ENCODE assay signal across 13 mouse cellular contexts in genomic region chr15:57542630-57543029, GRCm38 (mm10).
DNase-seq lines count a peak whose midpoint lies in the region; ATAC-seq lines count a peak whose summit lies in the region.
"Had no signal": no experiment of that assay in that cellular context is flagged by ENCODE, and none has a peak within 500 bp of the region (broad histone marks: within the 10 kb centered on the region; RNA-seq: fewer than 3 reads in every experiment).

No protein-coding gene starts in this region.

- no peak overlapping the region for H3K27ac ChIP-seq in hindbrain, embryonic 11.5 days (ENCODE audit: low read depth, low read length)
- H3K27ac ChIP-seq in hindbrain, embryonic 16.5 days (ENCODE audit: low read depth, low read length): no peak overlapping the region
- H3K27ac ChIP-seq: heart, embryonic 10.5 days; limb, embryonic 15.5 days; midbrain, embryonic 12.5 days had no signal

- H3K9me3 ChIP-seq in hindbrain, embryonic 11.5 days (ENCODE audit: control insufficient read depth, low read length): no peaks in the 10 kb centered on the region
- no peaks in the 10 kb centered on the region for H3K9me3 ChIP-seq in hindbrain, embryonic 16.5 days (ENCODE audit: control insufficient read depth, low read length)
- H3K9me3 ChIP-seq: heart, embryonic 10.5 days; limb, embryonic 15.5 days; midbrain, embryonic 12.5 days had no signal

- H3K4me2 ChIP-seq in hindbrain, embryonic 11.5 days (replicated peaks; ENCODE audit: low read depth, low read length): no peak overlapping the region
- no peak overlapping the region for H3K4me2 ChIP-seq in hindbrain, embryonic 16.5 days (ENCODE audit: low read length)
- H3K4me2 ChIP-seq: limb, embryonic 15.5 days; midbrain, embryonic 12.5 days had no signal

- no peak overlapping the region for H3K9ac ChIP-seq in hindbrain, embryonic 11.5 days (ENCODE audit: low read depth, low read length)
- H3K9ac ChIP-seq in hindbrain, embryonic 16.5 days (ENCODE audit: low read depth, low read length): no peak overlapping the region
- H3K9ac ChIP-seq: limb, embryonic 15.5 days; midbrain, embryonic 12.5 days had no signal

- ATAC-seq in hindbrain, embryonic 11.5 days (ENCODE audit: low FRiP score): no peak
- no peak for ATAC-seq in hindbrain, embryonic 16.5 days

- H3K4me3 ChIP-seq in hindbrain, embryonic 11.5 days (ENCODE audit: low read depth, low read length): no peak overlapping the region
- no peak overlapping the region for H3K4me3 ChIP-seq in hindbrain, embryonic 16.5 days (ENCODE audit: low read length)
- H3K4me3 ChIP-seq: erythroblast, embryonic 14.5 days; heart, embryonic 10.5 days; limb, embryonic 15.5 days; midbrain, embryonic 12.5 days had no signal

- no peaks in the 10 kb centered on the region for H3K4me1 ChIP-seq in hindbrain, embryonic 11.5 days (replicated peaks; ENCODE audit: control insufficient read depth, insufficient read depth, low read length)
- no peaks in the 10 kb centered on the region for H3K4me1 ChIP-seq in hindbrain, embryonic 16.5 days (ENCODE audit: control insufficient read depth, insufficient read depth, low read depth, low read length)
- H3K4me1 ChIP-seq: heart, embryonic 10.5 days; limb, embryonic 15.5 days; midbrain, embryonic 12.5 days had no signal

- WGBS in hindbrain, embryonic 11.5 days: 24% methylated on average over 3 of the region's 3 CpGs
- 34% methylated on average over 3 of the region's 3 CpGs for WGBS in hindbrain, embryonic 16.5 days

- DNase-seq in hindbrain, embryonic 11.5 days (ENCODE audit: low spot score): peak; percentile 25
- DNase-seq in ovary, postnatal 36 days (ENCODE audit: low spot score): peak; percentile 6
- no peak for DNase-seq in ovary, adult 18-20 months (ENCODE audit: low spot score)
- DNase-seq in embryo, embryonic 11 days: peak; percentile 65
- peak; percentile 40 for DNase-seq in right cerebral cortex, postnatal 4 days
- no peak for DNase-seq in urinary bladder, postnatal 14 days (ENCODE audit: low spot score)
- no peak for DNase-seq in testis, postnatal 10 days (ENCODE audit: low spot score)
- DNase-seq: thymus, postnatal 25 days had no signal

- H3K36me3 ChIP-seq in hindbrain, embryonic 11.5 days (ENCODE audit: control insufficient read depth, insufficient read depth, low read length): no peaks in the 10 kb centered on the region
- no peaks in the 10 kb centered on the region for H3K36me3 ChIP-seq in hindbrain, embryonic 16.5 days (ENCODE audit: control insufficient read depth, insufficient read depth, low read length)
- H3K36me3 ChIP-seq: heart, embryonic 10.5 days; limb, embryonic 15.5 days; midbrain, embryonic 12.5 days had no signal

- no peaks in the 10 kb centered on the region for H3K27me3 ChIP-seq in hindbrain, embryonic 11.5 days (ENCODE audit: control insufficient read depth, insufficient read depth, low read length)
- H3K27me3 ChIP-seq in hindbrain, embryonic 16.5 days (replicated peaks; ENCODE audit: control insufficient read depth, insufficient read depth, low read length): no peaks in the 10 kb centered on the region
- H3K27me3 ChIP-seq: limb, embryonic 15.5 days; midbrain, embryonic 12.5 days had no signal

Comparison
In these comparisons a context has a peak if more than half of its experiments do, and no peak if none do; other contexts are left out.
1. DNase-seq: peak in hindbrain, embryonic 11.5 days (single experiment), ovary, postnatal 36 days (single experiment), embryo, embryonic 11 days (single experiment) and right cerebral cortex, postnatal 4 days (single experiment); none in ovary, adult 18-20 months (single experiment), urinary bladder, postnatal 14 days (single experiment) and testis, postnatal 10 days (single experiment).